17 mouse cellular contexts compared by ENCODE assay signal in the genomic region with DNA sequence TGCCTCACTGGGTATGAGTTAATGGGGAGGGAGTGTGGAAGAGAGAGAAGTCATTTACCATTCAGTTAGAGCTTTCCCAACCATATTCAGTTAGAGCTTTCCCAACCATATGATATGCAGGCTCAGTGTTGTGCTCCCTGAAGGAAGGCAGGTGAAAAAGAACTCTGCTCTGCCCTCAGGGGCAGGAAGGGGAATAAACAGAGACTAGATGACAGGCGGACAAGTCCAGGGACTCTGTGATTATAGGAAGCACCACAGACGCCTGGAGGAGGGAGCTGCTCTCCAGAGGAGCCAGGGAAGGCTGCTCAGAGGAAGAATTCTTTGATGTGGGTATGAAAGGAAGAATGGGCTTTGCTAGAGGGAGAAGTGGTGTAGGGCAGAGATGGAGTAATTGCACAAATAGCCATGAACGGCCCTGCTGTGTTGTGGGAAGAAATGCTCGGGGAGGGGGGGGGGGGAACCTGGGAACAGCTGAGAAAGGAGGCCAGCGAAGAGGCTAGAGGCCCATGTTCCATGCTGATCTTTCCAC.
DNase-seq lines count a peak whose midpoint lies in the region; ATAC-seq and TF ChIP-seq lines count a peak whose summit lies in the region.
"Had no signal": no experiment of that assay in that cellular context is flagged by ENCODE, and none has a peak within 500 bp of the region (broad histone marks: within the 10 kb centered on the region; RNA-seq: fewer than 3 reads in every experiment).

No protein-coding gene starts in this region.

- no peak overlapping the region for H3K27ac ChIP-seq in forebrain, embryonic 11.5 days (ENCODE audit: low read depth, low read length)
- no peak overlapping the region for H3K27ac ChIP-seq in forebrain, embryonic 15.5 days (replicated peaks)
- no peak overlapping the region for H3K27ac ChIP-seq in forebrain, postnatal 0 days (ENCODE audit: low read depth, low read length)
- peak overlapping the region; percentile 61; the same call in 1 of the 2 replicates for H3K27ac ChIP-seq in midbrain, embryonic 16.5 days (ENCODE audit: low read length)
- H3K27ac ChIP-seq: liver, embryonic 14.5 days had no signal

- ATAC-seq in forebrain, embryonic 11.5 days (replicated peaks; ENCODE audit: low FRiP score) = peak; percentile 29; the same call in 1 of the 2 replicates
- ATAC-seq in forebrain, embryonic 15.5 days (replicated peaks) = no peak
- ATAC-seq in forebrain, postnatal 0 days = no peak
- ATAC-seq in midbrain, embryonic 16.5 days = peak; percentile 44

- no peak overlapping the region for H3K4me2 ChIP-seq in forebrain, embryonic 11.5 days (ENCODE audit: low read depth, low read length, severe bottlenecking)
- no peak overlapping the region for H3K4me2 ChIP-seq in forebrain, embryonic 15.5 days (replicated peaks)
- no peak overlapping the region for H3K4me2 ChIP-seq in forebrain, postnatal 0 days (ENCODE audit: low read depth)
- no peak overlapping the region for H3K4me2 ChIP-seq in midbrain, embryonic 16.5 days (ENCODE audit: low read length)

- intact Hi-C loops in gastrocnemius, postnatal 14 days (cut with DNase I; ENCODE audit: low total_unique reads) = no loop called here

- no peak overlapping the region for H3K4me3 ChIP-seq in forebrain, embryonic 11.5 days (ENCODE audit: low read depth, low read length)
- H3K4me3 ChIP-seq in forebrain, embryonic 15.5 days = no peak overlapping the region
- no peak overlapping the region for H3K4me3 ChIP-seq in forebrain, postnatal 0 days (ENCODE audit: low read depth, low read length)
- H3K4me3 ChIP-seq in midbrain, embryonic 16.5 days (ENCODE audit: low read depth, low read length) = no peak overlapping the region

- no peaks in the 10 kb centered on the region for H3K9me3 ChIP-seq in forebrain, embryonic 11.5 days (ENCODE audit: control insufficient read depth, low read length)
- H3K9me3 ChIP-seq in forebrain, embryonic 15.5 days = no peaks in the 10 kb centered on the region
- no peaks in the 10 kb centered on the region for H3K9me3 ChIP-seq in forebrain, postnatal 0 days (ENCODE audit: low read length)
- no peaks in the 10 kb centered on the region for H3K9me3 ChIP-seq in midbrain, embryonic 16.5 days (replicated peaks; ENCODE audit: control insufficient read depth, low read length, poor library complexity, severe bottlenecking)

- no peak for TF ChIP-seq POLR2A in brain, embryonic 14.5 days (IDR thresholded peaks at IDR 0.05; ENCODE audit: borderline replicate concordance, extremely low read depth, insufficient read depth, insufficient read length, poor library complexity, severe bottlenecking)

- no peaks in the 10 kb centered on the region for H3K27me3 ChIP-seq in forebrain, embryonic 11.5 days (ENCODE audit: control insufficient read depth, insufficient read depth, low read length)
- H3K27me3 ChIP-seq in forebrain, embryonic 15.5 days = no peaks in the 10 kb centered on the region
- no peaks in the 10 kb centered on the region for H3K27me3 ChIP-seq in forebrain, postnatal 0 days (ENCODE audit: insufficient read depth, low read length)
- H3K27me3 ChIP-seq in midbrain, embryonic 16.5 days (ENCODE audit: control insufficient read depth, insufficient read depth, low read depth, low read length) = no peaks in the 10 kb centered on the region; the same call in 1 of the 2 replicates

- no peak for TF ChIP-seq CTCF in brain, embryonic 14.5 days (IDR thresholded peaks at IDR 0.05; ENCODE audit: borderline replicate concordance, extremely low read depth, insufficient read depth, insufficient read length)
- TF ChIP-seq CTCF in forebrain, postnatal 0 days (IDR thresholded peaks at IDR 0.05; ENCODE audit: low read depth) = no peak

- peaks cover 5% of the 10 kb centered on the region; the same call in 1 of the 2 replicates for H3K4me1 ChIP-seq in forebrain, embryonic 11.5 days (replicated peaks; ENCODE audit: control insufficient read depth, insufficient read depth, low read length)
- H3K4me1 ChIP-seq in forebrain, embryonic 15.5 days = peaks cover 49% of the 10 kb centered on the region
- H3K4me1 ChIP-seq in forebrain, postnatal 0 days (ENCODE audit: insufficient read depth) = peaks cover 28% of the 10 kb centered on the region
- peaks cover 28% of the 10 kb centered on the region for H3K4me1 ChIP-seq in midbrain, embryonic 16.5 days (ENCODE audit: control insufficient read depth, insufficient read depth, low read length)

- no peaks in the 10 kb centered on the region for H3K36me3 ChIP-seq in forebrain, embryonic 11.5 days (ENCODE audit: control insufficient read depth, insufficient read depth, low read length)
- no peaks in the 10 kb centered on the region for H3K36me3 ChIP-seq in forebrain, embryonic 15.5 days
- H3K36me3 ChIP-seq in forebrain, postnatal 0 days (ENCODE audit: insufficient read depth) = no peaks in the 10 kb centered on the region
- H3K36me3 ChIP-seq in midbrain, embryonic 16.5 days (ENCODE audit: control insufficient read depth, insufficient read depth, low read length) = no peaks in the 10 kb centered on the region

- no peak for DNase-seq in forebrain, embryonic 11.5 days (ENCODE audit: low spot score)
- peak; percentile 75 for DNase-seq in brain, embryonic 14.5 days (ENCODE audit: low read depth)
- DNase-seq in forebrain, postnatal 0 days = no peak
- no peak for DNase-seq in gastrocnemius, postnatal 14 days
- DNase-seq in thymus, postnatal 25 days = no peak
- no peak for DNase-seq in spleen, postnatal 36 days (ENCODE audit: low spot score in 2 of 2)
- DNase-seq: cerebellum, adult 11-12 months; cerebellum, postnatal 36 days; kidney, adult 11 months; kidney, postnatal 4 days; left cerebral cortex, postnatal 4 days; lung, postnatal 10 days; right cerebral cortex, adult 18-20 months; thymus, postnatal 36 days had no signal

- 9% methylated on average over 5 of the region's 5 CpGs for WGBS in forebrain, embryonic 11.5 days
- WGBS in forebrain, embryonic 15.5 days = 9% methylated on average over 5 of the region's 5 CpGs
- 13% methylated on average over 5 of the region's 5 CpGs for WGBS in forebrain, postnatal 0 days
- 12% methylated on average over 5 of the region's 5 CpGs for WGBS in midbrain, embryonic 16.5 days

- H3K9ac ChIP-seq in forebrain, embryonic 11.5 days (ENCODE audit: low read length) = no peak overlapping the region
- no peak overlapping the region for H3K9ac ChIP-seq in forebrain, embryonic 15.5 days (replicated peaks)
- 0 out of 2 replicates have a peak overlapping the region, but pooled peaks have one; percentile 15 for H3K9ac ChIP-seq in forebrain, postnatal 0 days
- H3K9ac ChIP-seq in midbrain, embryonic 16.5 days (ENCODE audit: low read depth, low read length) = no peak overlapping the region
- H3K9ac ChIP-seq: liver, embryonic 14.5 days had no signal

Comparison
In these comparisons a context has a peak if more than half of its experiments do, and no peak if none do; other contexts are left out.
1. ATAC-seq: peak in forebrain, embryonic 11.5 days (single experiment) and midbrain, embryonic 16.5 days (single experiment); none in forebrain, embryonic 15.5 days (single experiment) and forebrain, postnatal 0 days (single experiment).